ENCODE assay signal across 9 mouse cellular contexts in genomic region chr11:72952226-72952625, GRCm38 (mm10). TPM values are rescaled to one million over a fixed set of nuclear protein-coding genes. Genes with fewer than 3 reads are reported as not detected.
DNase-seq lines count a peak whose midpoint lies in the region; ATAC-seq lines count a peak whose summit lies in the region.
"Had no signal": no experiment of that assay in that cellular context is flagged by ENCODE, and none has a peak within 500 bp of the region (broad histone marks: within the 10 kb centered on the region; RNA-seq: fewer than 3 reads in every experiment).

No protein-coding gene starts in this region.

- 49% methylated on average over 3 of the region's 3 CpGs for WGBS in intestine, embryonic 15.5 days

- H3K4me2 ChIP-seq in intestine, embryonic 15.5 days (replicated peaks) = no peak overlapping the region

- peaks cover 37% of the 10 kb centered on the region for H3K4me1 ChIP-seq in intestine, embryonic 15.5 days (replicated peaks)

- H3K27ac ChIP-seq in intestine, embryonic 15.5 days = peak overlapping the region; percentile 15; the same call in 1 of the 2 replicates
- H3K27ac ChIP-seq: macrophage had no signal

- no peak overlapping the region for H3K9ac ChIP-seq in intestine, embryonic 15.5 days

- H3K36me3 ChIP-seq in intestine, embryonic 15.5 days = no peaks in the 10 kb centered on the region

- no peaks in the 10 kb centered on the region for H3K9me3 ChIP-seq in intestine, embryonic 15.5 days

- peak; percentile 48 for DNase-seq in Muller cell, postnatal 12 days (ENCODE audit: inconsistent ontology term)
- DNase-seq in gonadal fat pad, adult 2 months (ENCODE audit: low read depth) = peak; percentile 47
- peak; percentile 75 to 86 for DNase-seq in lung, adult 18-20 months
- no peak for DNase-seq in left cerebral cortex, adult 18-20 months (ENCODE audit: low spot score in 2 of 2)
- DNase-seq in right cerebral cortex, postnatal 10 days (ENCODE audit: low spot score in 2 of 2) = no peak
- DNase-seq in layer of hippocampus, postnatal 14 days (ENCODE audit: low spot score in 2 of 2) = no peak
- DNase-seq: gastrocnemius, postnatal 14 days had no signal

- peak; percentile 18 for ATAC-seq in intestine, embryonic 15.5 days

- H3K27me3 ChIP-seq in intestine, embryonic 15.5 days (replicated peaks) = no peaks in the 10 kb centered on the region

- H3K4me3 ChIP-seq in intestine, embryonic 15.5 days (replicated peaks) = no peak overlapping the region

RNA-seq across cellular contexts. Expression of gene Atp2a3, which starts 8.7 kb away (rescaled TPM):
- polyA plus RNA-seq in gonadal fat pad, adult 2 months (2012; rRNA removed) = 22.5 and 46.2 TPM in 2 replicates
- polyA plus RNA-seq in intestine, embryonic 15.5 days (2015; fragmentation: Nextera tagmentation; extraction: Ambion mirVana) = 23.5 and 25.5 TPM in 2 replicates
- 1 to 10 TPM; 6.6 to 8.5 TPM for total RNA-seq in left cerebral cortex, adult 18-20 months (2021)
- total RNA-seq in layer of hippocampus, postnatal 14 days (2021) = 1 to 10 TPM; 7.9 to 8.1 TPM

RNA-seq across cellular contexts. Expression of gene P2rx1, which starts 46.7 kb away (rescaled TPM):
- 18.8 and 30.3 TPM in 2 replicates for polyA plus RNA-seq in gonadal fat pad, adult 2 months (2012; rRNA removed)
- polyA plus RNA-seq in intestine, embryonic 15.5 days (2015; fragmentation: Nextera tagmentation; extraction: Ambion mirVana) = 14.3 and 27.7 TPM in 2 replicates
- total RNA-seq in left cerebral cortex, adult 18-20 months (2021) = under 1 TPM; 0.26 to 0.47 TPM
- total RNA-seq in layer of hippocampus, postnatal 14 days (2021) = under 1 TPM; 0.65 to 0.83 TPM

Comparison
In these comparisons a context has a peak if more than half of its experiments do, and no peak if none do; other contexts are left out.
1. DNase-seq: peak in Muller cell, postnatal 12 days (single experiment), gonadal fat pad, adult 2 months (single experiment) and lung, adult 18-20 months (2 of 2); none in left cerebral cortex, adult 18-20 months (0 of 2), right cerebral cortex, postnatal 10 days (0 of 2) and layer of hippocampus, postnatal 14 days (0 of 2).